Mouse (Mus musculus): Measurements from ENCODE around the gene Aff1.

The Aff1 gene

GRCm38 (mm10) chr5:103691624-103692530, at the start of gene Aff1:
Gene Aff1, plus strand, starts transcription at chr5:103692374.
- DNase-seq, result peak; percentile 53 to 68

DNA sequence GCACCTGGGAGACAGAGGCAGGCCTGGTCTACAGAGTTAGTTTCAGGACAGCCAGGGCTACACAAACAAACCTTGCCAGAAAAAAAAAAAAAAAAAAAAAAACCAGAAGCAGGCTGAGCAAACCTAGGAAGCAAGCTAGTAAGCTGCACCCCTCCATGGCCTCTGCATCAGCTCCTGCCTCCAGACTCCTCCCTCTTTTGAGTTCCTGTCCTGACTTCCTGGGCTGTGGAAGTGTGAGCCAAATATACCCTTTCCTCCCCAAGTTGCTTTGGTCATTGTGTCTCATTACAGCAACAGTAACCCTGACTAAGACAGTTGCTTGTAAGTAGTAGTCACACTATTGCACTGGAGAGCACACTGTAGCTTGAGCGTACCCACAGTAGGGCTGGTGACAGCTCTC, 48.0 kb upstream of the Aff1 start:
- DNase-seq, result no peak

- DNase-seq, result no peak
Measured at GRCm38 (mm10) chr5:103647320-103647719, 44.9 kb upstream of the Aff1 start.

DNA sequence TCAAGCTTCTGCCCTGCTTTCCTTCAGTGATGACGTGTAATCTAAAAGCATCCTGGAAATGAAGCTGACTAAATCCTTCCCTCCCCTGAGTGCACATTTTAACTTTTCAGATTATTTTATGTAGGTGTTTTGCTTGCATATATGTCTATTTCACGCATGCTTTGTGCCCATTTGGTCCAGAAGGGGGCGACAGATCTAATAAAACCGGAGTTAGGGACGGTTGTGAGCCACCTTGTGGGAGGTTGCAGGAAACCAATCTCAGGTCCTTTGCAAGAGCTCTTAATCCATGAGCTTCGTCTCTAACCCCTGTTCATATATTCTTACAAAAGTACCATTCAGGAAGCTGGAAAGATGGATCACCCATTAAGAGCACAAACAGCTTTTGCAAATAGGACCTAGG, 37.9 kb upstream of the Aff1 start:
- no peak for DNase-seq

DNA sequence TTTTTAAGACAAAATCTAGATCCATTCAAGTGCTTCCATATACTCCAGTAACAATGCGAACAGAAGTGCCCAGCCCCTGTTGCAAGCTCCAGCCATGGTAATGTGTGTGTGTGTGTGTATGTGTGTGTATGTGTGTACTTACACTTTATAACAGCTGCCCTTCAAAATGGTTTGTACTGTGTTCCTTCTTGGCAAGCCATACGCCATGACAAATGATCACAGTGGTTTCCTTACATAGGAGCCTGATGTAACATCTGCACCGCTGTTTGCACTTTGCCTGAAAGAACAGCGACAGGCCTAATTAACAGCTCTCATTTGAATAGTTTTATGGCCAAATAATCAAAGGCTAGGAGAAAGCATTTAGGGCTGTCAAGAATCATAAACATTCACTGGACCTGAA, 37.4 kb upstream of the Aff1 start:
- no peak for DNase-seq

GRCm38 (mm10) chr5:103655346-103656118, 36.6 kb upstream of the Aff1 start, which contains the start of gene 1700016H13Rik:
Gene 1700016H13Rik, minus strand, starts transcription at chr5:103656010.
- DNase-seq, result peak; percentile 43 to 49

GRCm38 (mm10) chr5:103658921-103659320, 33.3 kb upstream of the Aff1 start:
- DNase-seq, result peak in 1 of 2 experiments; percentile 6

GRCm38 (mm10) chr5:103659571-103659970, 32.6 kb upstream of the Aff1 start:
- peak; percentile 9 to 36 for DNase-seq

DNA sequence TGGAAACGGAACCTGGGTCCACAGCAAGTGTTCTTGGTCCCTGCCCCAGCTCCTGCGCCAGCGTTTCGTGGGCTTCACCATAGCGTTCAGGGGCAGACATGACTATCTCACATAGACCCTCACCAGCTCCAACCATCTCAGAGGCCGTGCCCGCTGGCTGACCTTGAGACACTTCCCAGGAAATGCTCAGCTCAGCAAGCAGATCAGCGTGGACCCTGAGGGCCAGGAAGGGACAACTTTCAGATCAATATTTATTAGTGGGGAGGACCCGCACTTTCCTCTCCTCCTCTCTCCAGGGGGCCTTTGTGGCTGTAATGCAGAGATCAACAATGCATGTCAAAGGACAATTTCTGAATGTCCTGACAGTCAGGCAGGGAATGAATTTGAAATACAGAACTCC, 27.2 kb upstream of the Aff1 start:
- DNase-seq, result no peak

DNA sequence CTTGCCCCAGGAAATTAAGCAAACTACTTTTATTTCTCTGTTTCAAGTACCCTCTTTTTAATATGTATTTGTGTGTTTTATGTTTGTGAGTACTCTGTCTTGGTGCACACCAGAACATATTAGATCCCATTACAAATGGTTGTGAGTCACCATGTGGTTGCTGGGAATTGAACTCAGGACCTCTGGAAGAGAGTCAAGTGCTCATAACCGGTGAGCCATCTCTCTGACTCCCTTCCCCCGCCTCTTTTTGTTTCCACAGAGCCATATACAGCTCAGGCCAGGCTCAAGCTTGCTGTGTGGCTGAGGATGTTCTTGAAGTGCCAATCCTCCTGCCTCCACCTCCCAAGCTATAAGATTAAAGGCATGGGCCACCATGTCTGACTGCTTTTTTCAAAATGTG, 26.3 kb upstream of the Aff1 start:
- DNase-seq, result no peak

DNA sequence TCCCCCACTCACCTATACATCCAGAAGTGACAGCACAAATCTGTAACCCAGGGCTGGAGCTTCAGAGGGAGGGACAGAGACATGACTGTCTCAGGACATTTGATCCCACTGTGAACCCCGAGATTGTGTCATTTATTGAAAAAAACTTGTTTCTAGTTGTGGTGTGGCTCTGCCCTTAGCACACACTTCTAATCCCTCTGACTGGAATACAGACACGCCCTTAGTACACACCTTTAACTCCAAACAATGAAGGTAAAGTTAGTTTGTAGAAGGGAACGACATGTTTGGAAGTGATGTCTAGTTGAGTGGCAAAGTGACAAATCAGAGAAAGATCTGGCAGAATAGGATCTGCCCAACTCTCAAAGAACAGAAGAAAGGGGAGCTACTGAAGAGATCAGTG, 20.3 kb upstream of the Aff1 start:
- DNase-seq, result no peak

DNA sequence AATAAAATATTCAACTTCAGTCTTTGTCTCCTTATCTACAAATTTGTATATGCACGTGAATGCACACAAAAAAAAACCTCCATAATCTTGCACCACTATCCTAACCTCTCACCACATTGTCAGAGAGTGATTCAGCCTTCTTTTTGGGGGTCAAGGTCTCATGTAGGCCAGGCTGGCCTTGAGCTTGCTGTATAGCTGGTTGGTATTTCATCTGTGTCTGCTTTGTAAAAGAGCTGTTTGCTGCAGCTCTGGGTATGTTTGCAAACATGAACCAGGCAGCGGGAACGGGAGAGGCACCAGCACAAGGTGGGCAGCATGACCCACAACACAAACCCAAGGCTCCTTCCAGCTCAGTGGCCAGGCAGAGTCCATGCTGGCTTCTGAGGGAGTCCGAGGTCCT, 18.6 kb upstream of the Aff1 start:
- DNase-seq, result no peak

DNA sequence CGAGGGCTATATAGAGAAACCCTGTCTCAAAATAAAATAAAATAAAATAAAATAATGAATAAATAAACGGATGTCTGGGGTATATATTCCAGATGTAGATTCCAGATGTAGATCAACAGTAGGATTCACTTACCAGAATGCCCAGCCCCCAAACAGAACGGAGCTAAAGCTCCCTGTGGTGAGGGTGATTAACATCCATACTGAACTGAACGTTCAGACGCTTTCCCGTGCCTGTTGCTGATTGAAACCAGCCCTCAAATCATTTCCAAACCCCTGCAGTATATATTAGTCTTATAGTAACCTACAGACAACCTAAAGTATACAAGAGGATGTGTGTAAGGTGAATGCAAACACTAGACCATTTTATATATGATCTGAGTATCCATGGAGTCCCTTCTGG, 17.7 kb upstream of the Aff1 start:
- DNase-seq, result no peak

DNA sequence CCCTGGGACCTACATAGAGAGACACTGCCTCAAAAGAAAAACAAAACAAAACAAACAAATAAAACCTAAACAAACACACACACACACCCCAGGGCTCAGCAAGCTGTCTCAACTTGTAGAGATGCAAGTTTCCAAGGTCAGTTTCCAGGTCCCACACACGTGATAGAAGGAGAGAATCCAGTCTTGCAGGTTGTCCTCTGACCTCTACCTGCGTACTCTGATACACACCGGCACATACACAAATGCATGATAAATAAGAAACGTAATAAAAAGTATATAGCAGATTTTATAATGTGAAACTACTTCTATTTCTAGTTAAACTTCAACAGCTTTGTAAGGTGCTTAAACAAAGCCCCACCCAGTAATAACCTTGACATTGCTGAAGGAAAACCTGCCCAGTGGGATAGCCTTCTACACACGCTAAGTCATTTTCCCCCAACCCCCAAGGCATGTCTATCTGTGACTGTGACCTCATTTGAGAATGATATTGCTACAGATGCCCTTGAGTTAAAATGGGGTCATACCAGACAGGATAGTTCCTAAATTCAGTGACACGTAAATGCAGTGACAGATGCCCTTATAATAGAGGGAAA, 15.8 kb upstream of the Aff1 start:
- DNase-seq, result no peak

DNA sequence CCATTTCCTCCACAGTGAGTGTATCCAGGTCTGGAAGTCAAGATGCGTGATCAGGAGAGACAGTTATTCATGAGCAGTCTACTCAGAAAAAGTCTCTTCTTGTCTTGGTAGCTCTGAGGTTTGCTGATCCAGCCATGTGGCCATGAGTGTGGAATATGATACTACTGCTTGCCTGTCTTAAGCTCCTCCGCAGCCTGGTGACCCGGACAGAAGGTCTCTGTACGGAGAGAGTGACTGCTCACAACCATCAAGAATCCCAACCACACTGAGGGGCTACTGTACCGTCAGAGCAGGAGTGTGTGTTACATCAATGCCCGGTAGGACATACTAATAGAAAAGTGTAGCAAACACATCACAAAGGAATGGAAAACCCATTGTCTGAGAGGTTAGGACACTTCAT, 14.3 kb upstream of the Aff1 start:
- no peak for DNase-seq

- DNase-seq, result no peak
Measured at GRCm38 (mm10) chr5:103678974-103679373, 13.2 kb upstream of the Aff1 start.

GRCm38 (mm10) chr5:103680381-103680780, 11.8 kb upstream of the Aff1 start:
- DNase-seq, result peak; percentile 73 to 74

DNA sequence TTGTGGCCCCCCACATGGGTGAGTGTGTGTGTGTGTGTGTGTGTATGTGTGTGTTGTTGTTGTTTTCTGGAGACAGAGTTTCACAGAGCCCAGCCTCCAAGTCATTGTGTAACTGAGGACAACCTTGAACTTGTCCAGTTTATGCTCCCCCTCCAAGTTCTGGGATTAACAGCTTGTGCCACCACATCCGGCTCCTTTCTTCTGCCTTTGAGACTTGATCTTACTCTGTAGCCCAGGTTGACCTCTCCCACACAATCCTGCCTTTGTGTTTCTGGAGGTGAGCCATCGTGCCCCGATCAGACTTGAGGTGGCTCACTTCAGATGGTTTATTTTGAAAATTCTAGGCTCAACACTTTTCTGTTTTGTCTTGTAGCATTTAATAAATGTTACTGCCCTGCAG, 10.3 kb upstream of the Aff1 start:
- DNase-seq, result no peak

- DNase-seq, result no peak
Measured at GRCm38 (mm10) chr5:103689645-103690044, 2.5 kb upstream of the Aff1 start.

- no peak for DNase-seq
Measured at GRCm38 (mm10) chr5:103690190-103690589, 2.0 kb upstream of the Aff1 start.

DNA sequence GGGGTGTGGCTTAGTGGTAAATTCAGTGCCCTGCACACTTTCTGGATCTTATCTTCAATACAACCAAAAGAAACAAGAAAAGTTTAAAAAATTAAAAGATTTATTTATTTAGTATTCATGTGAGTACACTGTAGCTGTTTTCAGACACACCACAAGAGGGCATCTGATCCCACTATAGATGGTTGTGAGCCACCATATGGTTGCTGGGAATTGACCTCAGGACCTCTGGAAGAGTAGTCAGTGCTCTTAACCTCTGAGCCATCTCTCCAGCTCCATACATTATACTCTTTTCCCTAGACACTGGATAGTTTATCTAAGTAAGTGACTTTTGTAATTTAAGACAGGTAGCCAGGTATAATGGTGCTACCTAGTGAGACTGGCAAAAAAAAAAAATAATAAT, 1.0 kb upstream of the Aff1 start:
- no peak for DNase-seq

DNA sequence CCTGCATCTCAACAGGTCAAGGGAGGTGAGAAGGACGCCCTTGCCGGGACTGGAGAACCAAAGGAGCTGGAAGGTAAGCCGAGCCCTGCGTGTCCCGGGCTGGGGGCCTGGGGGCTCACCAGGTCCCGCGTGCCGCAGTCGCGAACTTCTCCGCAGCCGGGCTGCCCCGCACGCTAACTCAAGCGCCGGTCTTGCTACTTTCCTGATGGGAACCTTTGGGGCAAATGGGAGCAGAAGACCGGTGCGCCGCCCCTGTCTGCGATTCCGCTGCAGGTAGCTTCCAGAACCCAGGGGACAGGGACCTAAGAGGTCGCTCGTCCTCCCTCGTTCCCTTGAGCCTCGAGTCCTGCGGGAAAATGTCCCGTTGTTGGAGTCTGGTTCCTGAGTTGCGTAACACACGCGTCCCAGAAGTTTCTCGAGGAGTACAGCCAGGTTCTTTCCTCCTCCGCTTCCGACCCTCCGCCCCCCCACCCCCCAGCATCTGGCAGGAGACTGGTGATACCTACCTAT, 412 bp downstream of the Aff1 start:
- peak in 1 of 2 experiments; percentile 3 for DNase-seq

- DNase-seq, result peak in 1 of 2 experiments; percentile 16
Measured at GRCm38 (mm10) chr5:103693041-103693641, 967 bp downstream of the Aff1 start.

All from cerebellum, adult 18-20 months (tissue).